Mouse (Mus musculus) ovary, adult 18-20 months (tissue): ENCODE data around the gene Nkx2-5.

Experiments used
- DNase-seq: peaks from one replicate; pipeline ENCODE4 v3.0.0; 2022; ENCODE audit warnings: low spot score, mixed read lengths

Nkx2-5 gene

GRCm38 (mm10) chr17:26788986-26789385 lies 55.8 kb downstream of the Nkx2-5 start:
- DNase-seq: no peak
